Mouse (Mus musculus) thymus, postnatal 0 days (tissue): ENCODE measurements around the gene Bloc1s1. TPM values are rescaled to one million over a fixed set of nuclear protein-coding genes. Genes with fewer than 3 reads are reported as not detected.

ENCODE experiments used
- DNase-seq: peaks from one replicate; pipeline ENCODE4 v3.0.0-alpha.2; 2015; ENCODE audit warnings: low spot score
- polyA plus RNA-seq: library from polyadenylated mRNA; unstranded; fragments of >200 nt; fragmentation: Nextera tagmentation; extraction: Ambion mirVana; gene quantifications from 2 replicates; pipeline ENCODE4 v1.2.1, GENCODE M21; 2015

The Bloc1s1 gene
- polyA plus RNA-seq, 1 experiment from 2014 or later = 253 TPM

- no peak for DNase-seq
Observed at GRCm38 (mm10) chr10:128909567-128910028, 14.2 kb downstream of the Bloc1s1 start.

DNA sequence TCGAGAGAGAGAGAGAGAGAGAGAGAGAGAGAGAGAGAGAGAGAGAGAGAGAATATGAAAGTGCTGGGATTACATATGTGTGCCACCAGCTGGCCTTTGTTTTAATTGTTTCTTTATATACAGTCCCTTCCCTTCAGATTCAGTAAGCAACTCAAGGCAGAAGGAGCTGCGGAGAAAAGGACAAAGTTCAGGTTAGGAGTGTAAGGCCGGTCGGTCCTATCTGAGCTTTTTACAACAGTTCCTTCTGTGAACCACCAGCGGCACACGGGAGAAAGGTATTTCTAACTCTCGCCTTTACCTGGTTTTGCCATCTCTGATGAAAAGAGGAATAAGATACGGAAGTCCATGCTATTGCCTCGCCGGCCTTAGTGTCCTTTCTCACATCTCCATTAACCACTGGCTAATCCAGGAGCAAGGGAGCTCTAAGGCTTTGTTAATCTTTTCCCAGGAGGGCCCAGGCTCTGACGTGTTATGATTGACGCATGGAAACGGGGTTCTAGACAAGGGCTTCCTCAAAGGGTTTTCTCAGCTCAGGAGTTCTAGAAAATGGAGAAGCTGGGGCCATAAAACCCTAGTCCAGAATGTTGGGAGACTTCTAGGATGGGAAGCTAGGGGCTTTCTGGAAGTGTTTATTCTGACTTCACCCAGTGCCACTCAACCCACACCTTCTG, 14.9 kb downstream of the Bloc1s1 start:
- no peak for DNase-seq

- no peak for DNase-seq
Observed at GRCm38 (mm10) chr10:128904812-128905211, 19.0 kb downstream of the Bloc1s1 start.

DNA sequence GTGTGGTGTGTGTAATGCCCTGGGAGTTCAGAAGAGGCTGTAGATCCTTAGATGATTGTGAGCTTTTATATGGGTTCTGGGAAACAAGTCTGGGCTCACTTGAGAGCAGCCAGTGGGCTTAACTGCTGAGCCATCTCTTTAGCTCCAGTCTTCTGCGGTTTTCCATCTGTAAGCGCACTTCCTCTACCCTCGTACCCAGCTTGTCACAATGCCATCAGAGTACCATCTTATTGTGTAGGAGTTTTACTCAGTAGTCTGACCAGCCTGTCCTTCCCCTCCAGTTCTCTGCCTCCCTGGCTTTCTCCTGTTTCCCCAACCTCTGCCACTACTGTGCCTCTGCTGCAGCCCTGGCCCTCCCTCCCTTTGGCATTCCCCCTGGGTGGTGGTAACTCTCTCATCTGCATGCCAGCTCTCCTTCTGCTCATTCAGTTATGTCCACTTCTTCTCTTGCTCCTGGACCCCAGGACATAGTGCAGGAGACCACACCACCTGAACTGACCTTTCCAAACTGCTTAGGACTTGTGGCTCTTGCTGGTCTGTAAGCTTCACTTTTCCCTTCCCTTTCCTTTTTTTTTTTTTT, 21.3 kb downstream of the Bloc1s1 start:
- peak; percentile 31 for DNase-seq

DNA sequence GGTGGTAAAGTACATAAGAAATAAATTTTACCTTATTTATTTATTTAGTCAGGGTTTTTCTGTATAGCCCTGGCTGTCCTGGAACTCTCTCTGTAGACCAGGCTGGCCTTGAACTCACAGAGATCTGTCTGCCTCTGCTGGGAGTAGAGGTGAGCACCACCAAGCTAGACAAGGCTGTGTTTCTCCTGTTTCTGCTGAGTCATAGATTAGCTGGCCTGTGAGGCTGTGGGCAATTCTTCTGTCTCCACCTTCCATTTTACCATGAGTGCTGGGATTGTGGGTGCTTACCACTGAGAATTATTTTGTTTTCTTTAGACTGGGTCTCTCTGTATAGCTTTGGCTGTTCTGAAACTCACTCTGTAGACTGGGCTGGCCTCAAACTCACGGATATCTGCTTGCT, 22.4 kb downstream of the Bloc1s1 start:
- no peak for DNase-seq

DNA sequence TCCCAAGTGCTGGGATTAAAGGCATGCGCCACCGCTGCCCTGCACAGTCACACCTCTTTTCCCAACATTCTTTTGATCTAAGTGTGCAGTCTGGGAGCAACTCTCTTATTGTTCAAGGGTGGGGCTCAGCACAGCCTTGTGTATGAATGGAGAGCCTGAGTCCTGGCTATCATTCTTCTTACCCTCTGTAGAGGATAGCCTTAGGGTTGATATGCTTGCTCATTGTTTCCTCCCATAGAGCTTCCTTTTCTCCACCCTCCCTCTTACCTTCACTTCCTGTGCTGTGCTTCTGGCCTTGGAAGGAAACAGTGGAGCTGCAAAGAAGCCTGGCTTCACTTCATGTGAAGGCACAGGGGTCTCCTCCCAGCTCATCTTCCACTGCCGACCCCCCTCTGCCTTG, 23.1 kb downstream of the Bloc1s1 start, which contains the start of gene Cd63:
Cd63 (plus strand) TSS at position 292 of the 400 bp plus-strand sequence.
- no peak for DNase-seq

DNA sequence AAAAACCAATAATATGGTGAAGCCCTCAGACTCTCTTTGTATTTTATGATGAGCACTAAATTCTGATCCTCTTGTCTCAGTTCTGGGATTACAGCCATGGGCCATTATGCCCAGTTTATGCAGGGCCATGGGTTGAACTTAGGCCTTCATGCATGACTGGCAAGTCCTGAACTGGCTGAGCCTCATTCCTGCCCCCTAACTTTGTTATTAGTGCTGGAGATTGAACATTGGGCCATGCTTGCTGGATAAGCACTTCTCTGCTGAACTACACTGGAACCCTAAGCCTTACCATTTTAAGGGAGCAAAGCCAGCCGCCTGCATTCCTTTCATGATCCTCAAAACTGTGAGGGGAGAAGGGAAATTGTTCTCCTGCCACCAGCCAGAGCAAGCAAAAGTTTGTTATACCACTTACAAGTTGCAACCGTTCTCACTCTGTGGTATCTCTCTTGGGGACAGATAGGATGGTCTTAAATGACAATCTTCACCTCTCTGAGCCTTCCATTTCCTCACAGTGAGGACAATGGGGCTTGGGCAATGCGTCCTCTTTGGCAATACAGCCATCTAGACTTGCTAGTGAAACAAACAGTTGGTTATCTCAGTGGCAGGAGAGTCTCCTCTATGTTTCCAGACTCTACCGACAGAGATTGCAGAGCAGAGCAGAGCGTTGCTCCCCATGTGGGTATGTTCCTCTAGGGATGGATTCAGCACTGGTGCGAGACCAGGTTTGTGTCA, 23.9 kb downstream of the Bloc1s1 start:
- no peak for DNase-seq

DNA sequence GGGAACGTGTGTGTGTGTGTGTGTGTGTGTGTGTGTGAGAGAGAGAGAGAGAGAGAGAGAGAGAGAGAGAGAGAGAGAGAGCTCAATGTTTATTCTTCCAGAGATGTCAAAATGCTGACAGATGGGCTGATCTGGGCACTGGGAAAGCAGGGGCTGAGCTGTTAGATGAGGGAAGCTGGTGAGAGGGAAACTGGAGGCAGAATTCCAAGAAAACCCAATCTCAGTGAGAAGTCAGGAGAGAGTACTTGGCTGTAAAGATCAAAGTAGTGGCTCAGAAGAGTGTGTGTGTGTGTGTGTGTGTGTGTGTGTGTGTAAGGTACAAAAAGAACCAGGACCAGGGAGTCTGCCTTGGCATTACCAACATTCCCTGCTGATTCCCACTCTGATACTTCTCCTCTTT, 26.3 kb downstream of the Bloc1s1 start:
- no peak for DNase-seq

- no peak for DNase-seq
Observed at GRCm38 (mm10) chr10:128896807-128897206, 27.0 kb downstream of the Bloc1s1 start.

DNA sequence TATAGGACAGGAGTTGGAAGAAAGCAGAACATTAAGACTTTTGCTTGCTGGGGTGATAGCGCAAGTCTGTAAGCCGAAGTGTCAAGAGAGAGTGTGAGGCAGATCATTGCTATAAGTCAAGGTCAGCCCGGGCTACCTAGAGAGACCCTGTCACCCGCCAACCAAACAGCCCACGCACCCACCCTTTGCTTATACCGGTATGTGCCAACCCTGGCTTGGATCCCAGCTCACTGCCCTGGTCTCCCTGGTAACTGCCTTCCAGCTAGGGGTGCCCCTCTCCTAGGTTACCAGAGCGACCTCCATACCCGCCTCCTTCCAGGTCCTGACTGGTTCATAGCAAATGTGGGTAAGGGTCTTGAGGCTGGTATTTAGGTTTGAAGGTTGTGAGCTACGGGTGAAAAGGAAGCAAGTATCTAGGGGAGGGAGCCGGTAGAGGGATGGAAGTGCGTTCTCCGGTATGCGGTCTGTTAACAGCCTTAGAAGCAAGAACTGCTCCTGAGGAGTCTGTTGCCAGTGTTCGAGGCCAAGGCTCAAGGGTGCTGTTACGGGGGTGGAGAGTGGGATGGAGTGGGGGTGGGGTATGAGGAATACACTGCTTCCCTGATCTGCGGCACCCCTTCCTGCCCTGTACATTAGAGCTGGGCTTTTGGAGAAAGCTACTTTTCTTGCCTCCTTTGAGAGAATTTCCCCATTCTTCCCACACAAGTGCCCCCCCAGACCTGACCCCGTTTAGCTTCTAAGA, 27.7 kb downstream of the Bloc1s1 start:
- DNase-seq = no peak

DNA sequence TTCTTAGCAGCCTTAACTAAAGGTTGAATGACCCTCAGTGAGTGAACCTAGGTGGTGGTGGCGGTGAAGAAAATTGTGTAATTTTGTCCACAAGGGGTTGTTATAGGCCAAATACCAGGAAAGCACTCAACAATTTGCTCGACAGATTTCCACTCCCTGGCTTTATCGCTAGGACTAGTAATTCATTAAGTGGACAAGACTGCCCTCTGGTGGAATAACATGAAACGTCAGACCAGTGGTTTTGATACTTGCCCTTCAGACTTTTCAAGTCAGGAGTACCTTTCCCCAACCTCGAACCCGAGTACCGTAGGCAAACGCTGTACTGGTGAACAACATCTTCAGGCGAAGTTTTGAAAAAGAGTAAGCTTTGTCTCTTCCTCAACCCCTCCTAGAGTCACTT, 28.4 kb downstream of the Bloc1s1 start:
- DNase-seq = peak; percentile 87

DNA sequence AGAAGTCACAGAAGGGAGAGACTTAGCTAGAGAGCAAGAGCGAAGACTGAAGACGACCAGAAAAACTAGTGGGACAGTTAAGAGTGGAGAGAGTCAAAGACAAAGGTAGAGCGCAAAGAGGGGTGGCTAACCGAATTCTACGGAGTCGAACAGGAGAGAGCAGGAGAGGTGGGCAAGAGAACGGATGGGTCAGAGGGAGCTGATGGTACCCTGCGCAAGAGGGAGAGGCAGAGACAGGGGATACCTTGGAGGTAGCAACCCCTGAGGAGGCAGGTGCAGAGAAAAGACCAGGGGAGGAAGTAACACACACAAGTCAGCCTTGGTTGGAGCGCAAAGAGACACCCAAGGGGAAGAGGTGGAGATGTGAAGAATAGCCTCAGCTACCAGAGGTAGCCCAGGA, 31.6 kb downstream of the Bloc1s1 start:
- no peak for DNase-seq

DNA sequence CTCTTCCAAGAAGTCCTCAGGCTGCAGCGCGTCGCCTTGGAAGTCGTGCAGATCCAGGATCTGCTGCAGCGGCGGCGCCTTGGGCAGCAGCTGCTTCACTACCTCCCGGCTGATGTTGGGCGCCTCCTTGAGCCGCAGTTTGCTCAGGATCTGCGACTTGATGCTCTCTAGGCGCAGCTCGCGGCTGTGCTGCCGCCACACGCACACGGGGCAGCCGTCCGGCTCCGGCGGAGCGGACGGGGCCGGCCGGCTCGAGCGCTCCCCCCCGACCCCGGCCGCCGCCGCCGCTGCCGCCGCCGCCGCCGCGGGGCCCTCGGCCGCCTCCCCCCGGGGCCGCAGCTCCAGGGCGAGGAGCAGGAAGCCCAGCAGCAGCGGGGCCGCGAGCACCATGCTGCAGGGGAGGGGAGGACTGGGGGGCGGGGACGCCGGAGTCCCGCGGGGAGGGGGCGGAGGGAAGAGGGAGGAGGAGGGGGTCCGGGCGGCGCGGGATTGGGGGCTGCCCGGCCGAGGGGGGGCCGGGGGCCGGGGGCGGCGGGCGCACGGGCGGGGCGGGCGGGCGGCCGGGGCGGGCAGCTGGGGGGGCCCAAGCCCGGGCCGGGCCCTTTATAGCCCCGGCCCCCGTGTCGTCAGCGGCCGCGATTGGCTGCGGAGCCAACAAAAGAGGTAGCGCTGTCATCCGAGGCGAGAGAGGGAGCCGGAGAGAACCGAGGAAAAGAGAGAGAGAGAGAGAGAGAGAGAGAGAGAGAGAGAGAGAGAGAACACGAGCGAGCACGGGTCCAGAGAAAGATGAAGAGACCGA, 32.3 kb downstream of the Bloc1s1 start, which contains the start of gene Gdf11:
Gdf11 (minus strand) TSS at position 423 of the 799 bp plus-strand sequence.
- DNase-seq = peak; percentile 76

GRCm38 (mm10) chr10:128890383-128891295, 33.2 kb downstream of the Bloc1s1 start:
- DNase-seq = peak; percentile 24

DNA sequence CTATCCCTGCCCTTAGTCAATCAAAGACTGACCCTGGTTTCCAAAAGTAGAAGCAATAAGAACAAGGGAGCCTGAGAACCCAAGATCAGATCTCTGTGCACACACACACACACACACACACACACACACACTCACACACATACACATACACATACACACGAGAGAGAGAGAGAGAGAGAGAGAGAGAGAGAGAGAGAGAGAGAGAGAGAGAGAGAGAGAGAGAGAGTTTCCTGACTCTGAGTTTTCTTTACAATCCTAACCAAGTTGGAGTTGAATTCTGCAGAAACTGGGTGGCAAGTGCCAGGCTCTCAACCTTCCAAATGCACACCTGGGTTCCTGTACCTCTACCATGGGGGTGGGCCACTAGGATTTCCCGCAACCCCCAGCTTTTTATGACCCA, 34.0 kb downstream of the Bloc1s1 start:
- no peak for DNase-seq

DNA sequence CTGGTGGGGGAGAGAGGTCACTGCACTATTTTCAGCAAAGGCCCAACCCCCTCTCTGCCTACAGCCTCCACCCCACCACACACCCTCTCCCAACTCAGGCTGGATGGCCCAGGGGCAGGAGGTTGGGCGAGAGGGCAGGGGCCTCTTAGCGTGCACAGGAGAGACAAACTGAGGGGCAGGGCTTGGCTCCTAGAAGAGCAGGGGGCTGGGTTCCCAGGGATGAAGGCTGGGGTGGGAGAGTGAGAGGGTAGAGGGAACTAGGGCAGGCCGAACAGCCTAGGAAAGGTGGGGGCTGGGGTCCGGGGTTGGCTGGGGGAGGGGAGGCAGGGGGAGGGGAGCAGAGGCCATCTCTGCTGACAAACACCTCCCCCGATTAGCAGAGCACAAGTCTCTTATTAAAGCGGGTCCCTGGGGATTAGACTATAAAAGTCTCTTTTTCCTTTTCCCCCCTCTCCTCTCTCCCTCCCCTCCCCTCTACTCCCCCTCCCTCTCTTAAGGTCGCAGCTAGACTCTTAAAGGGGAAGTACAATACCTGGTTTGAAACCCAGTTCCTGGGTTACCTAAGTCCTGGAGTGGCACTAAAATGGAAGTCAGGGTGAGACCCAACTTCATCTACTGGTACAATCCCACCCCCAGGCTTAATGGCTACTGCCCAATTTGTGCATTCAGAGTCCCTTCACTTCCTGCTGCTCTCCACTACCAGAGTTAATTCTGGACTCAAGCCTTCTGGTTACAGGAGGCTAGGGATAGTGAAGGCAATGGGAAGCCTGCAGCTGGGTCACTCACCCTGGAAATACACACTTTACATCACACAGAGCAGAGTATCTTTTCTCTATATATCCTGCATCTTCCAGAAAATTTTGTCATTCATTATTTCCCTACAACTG, 34.7 kb downstream of the Bloc1s1 start:
- no peak for DNase-seq

DNA sequence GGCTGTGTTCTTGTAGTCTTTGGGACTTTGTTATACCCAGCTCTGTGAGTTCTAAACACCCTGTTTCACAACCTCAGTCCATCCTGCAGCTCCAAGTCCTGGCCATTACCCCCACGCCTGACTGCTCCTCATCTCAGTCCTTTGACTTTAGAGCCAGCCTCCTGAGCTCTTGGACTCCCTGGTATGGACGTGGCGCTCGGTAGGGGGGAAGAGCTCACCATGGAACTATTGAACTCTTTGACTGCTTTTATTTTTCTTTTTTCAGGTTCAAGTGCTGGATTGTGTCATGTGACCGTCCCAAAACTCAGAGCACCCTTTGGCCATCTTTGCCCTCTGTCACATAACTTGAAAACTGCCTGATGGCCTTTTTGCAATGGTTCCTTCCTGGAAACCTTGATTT, 41.8 kb downstream of the Bloc1s1 start:
- DNase-seq = no peak

GRCm38 (mm10) chr10:128878811-128879210, 45.0 kb downstream of the Bloc1s1 start:
- no peak for DNase-seq

GRCm38 (mm10) chr10:128878291-128878690, 45.5 kb downstream of the Bloc1s1 start:
- DNase-seq = no peak
